Mouse (Mus musculus) stomach, postnatal 0 days (tissue): ENCODE data around the gene Cyp39a1. TPM values are rescaled to one million over a fixed set of nuclear protein-coding genes. Genes with fewer than 3 reads are reported as not detected.

Experiments used
- ATAC-seq: fragments of 200-750 bp; cut with Nextera tagmentation; 2 replicates; pipeline ENCODE4 v1.8.0; 2017; ENCODE audit not compliant: low FRiP score, low TSS enrichment
- DNase-seq: peaks from one replicate; pipeline ENCODE4 v3.0.0-alpha.2; 2016; ENCODE audit warnings: low spot score
- H3K27ac ChIP-seq: fragments of 300-500 bp; sonication (generic); replicated peaks from 2 replicates; pipeline ENCODE4 v1.5.1; 2014; ENCODE audit warnings: mild to moderate bottlenecking, control low read depth
- H3K27me3 ChIP-seq: fragments of 300-500 bp; sonication (generic); 2 replicates; pipeline ENCODE4 v1.6.1; 2014; ENCODE audit warnings: low read length; ENCODE audit not compliant: control insufficient read depth, insufficient read depth
- H3K36me3 ChIP-seq: fragments of 300-500 bp; sonication (generic); 2 replicates; pipeline ENCODE4 v1.6.1; 2014; ENCODE audit warnings: low read length, mixed read lengths; ENCODE audit not compliant: control insufficient read depth, insufficient read depth
- H3K4me1 ChIP-seq: fragments of 300-500 bp; sonication (generic); replicated peaks from 2 replicates; pipeline ENCODE4 v1.6.1; 2014; ENCODE audit warnings: antibody characterized with exemption; ENCODE audit not compliant: control insufficient read depth, insufficient read depth
- H3K4me2 ChIP-seq: fragments of 300-500 bp; sonication (generic); replicated peaks from 2 replicates; pipeline ENCODE4 v1.6.1; 2014; ENCODE audit warnings: low read depth, mild to moderate bottlenecking, control low read depth, moderate library complexity
- H3K4me3 ChIP-seq: fragments of 300-500 bp; sonication (generic); 2 replicates; pipeline ENCODE4 v1.5.1; 2014; ENCODE audit warnings: low read depth, low read length, control low read depth
- H3K9ac ChIP-seq: fragments of 300-500 bp; sonication (generic); 2 replicates; pipeline ENCODE4 v1.6.1; 2014; ENCODE audit warnings: mild to moderate bottlenecking, low read length, control low read depth, mixed read lengths
- H3K9me3 ChIP-seq: fragments of 300-500 bp; sonication (generic); 2 replicates; pipeline ENCODE4 v1.6.1; 2016; ENCODE audit warnings: low read length; ENCODE audit not compliant: control insufficient read depth
- CTCF ChIP-seq: IDR thresholded peaks from 2 replicates; pipeline ENCODE4 v1.5.1; 2016; ENCODE audit warnings: antibody characterized with exemption, low read depth, mild to moderate bottlenecking, moderate library complexity
- EP300 ChIP-seq: optimal IDR thresholded peaks from 2 replicates; pipeline ENCODE3; 2016; ENCODE audit warnings: antibody characterized with exemption
- WGBS: fragments of 180-500 bp; shearing (Covaris S2); extraction: QIAGEN DNeasy Blood & Tissue Kit; methylation state at CpG from one replicate; pipeline ENCODE4 v1.1.7; 2014; 5-methylcytosine and 5-hydroxymethylcytosine counted together
- polyA plus RNA-seq: library from polyadenylated mRNA; unstranded; fragments of >200 nt; fragmentation: Nextera tagmentation; extraction: Ambion mirVana; gene quantifications from 2 replicates; pipeline ENCODE4 v1.2.1, GENCODE M21; 2015

Cyp39a1 gene
- polyA plus RNA-seq, 1 experiment from 2014 or later = 14.0 TPM

DNA sequence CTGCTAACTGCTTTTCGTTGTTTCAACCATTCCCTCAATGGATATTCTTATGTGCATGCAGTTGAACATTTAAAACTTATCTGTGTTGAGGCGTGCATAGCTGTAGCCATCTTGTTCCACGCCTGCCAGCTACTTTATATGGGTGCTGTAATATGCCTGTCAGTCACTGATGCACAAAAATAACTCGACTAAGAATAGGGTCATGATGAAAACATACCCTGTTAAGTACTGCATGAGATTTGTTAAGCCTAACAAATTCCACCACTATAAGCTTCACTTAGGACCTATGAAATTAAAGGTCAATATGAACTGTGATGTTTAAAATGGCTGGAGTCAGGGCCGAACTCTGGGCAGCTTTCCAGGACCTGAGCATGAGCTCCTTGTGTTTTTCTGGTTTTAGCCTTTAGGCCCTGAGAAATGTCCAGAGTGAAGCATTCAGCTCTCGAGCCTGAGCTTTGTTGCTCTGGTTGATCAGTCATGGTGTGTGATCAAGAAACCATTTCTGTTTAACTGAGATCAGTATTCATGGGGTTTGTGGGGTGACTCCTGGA is 2.0 kb downstream of the Cyp39a1 start:
- no peak overlapping the region for H3K4me3 ChIP-seq
- H3K27ac ChIP-seq = no peak overlapping the region

DNA sequence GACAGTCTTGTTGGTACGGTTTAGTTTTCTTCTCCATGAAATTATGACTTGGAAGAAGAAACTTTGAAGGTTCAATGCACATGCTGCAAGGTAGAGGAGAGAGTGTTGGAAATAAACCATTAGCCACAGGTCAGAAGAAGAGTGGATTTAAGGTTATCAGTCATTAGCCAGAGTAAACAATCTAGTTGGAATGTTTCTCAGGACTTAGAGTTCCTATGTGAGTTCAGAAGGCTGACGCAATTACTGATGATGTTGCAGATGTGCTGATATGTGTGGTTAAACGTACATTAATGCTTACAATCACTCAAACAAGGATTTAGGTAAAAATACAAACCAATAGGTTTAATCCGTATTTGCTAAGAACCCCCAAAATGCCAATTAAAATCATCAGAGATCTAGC is 4.7 kb downstream of the Cyp39a1 start:
- WGBS = 56% methylated on average over 4 of the region's 4 CpGs

More for the DNA sequence above, 2.0 kb downstream of the Cyp39a1 start:
- DNase-seq (no peak), ATAC-seq (no peak)
- Histone ChIP-seq H3K9me3 (no peaks in the 10 kb centered on the region), H3K36me3 (no peaks in the 10 kb centered on the region), H3K4me2 (peak overlapping the region; percentile 27), H3K4me1 (peaks cover 2% of the 10 kb centered on the region; the same call in 1 of the 2 replicates), H3K9ac (0 out of 2 replicates have a peak overlapping the region, but pooled peaks have one; percentile 8), H3K27me3 (no peaks in the 10 kb centered on the region)
- 49% methylated on average over 6 of the region's 6 CpGs for WGBS
- TF ChIP-seq EP300 (no peak), CTCF (no peak)

DNA sequence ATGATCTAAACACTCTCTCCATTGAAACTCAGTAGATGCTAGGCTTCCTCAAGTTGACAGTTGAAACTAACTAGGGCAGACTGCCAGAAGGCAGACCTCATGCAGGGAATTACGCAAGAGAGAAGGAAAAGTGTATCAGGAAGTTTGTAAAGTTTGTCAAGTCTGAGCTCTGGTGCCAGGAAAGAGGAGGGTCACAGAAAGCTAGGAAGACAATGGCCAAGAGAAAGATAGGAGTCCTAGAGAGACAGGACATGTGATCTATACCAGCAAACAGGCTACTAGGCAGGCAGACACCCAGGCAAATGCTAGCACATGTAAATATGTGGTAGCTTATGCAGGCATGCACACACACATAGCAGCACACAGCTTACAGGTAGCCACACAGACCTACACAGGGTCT is 8.0 kb downstream of the Cyp39a1 start:
- no peak overlapping the region for H3K9ac ChIP-seq

More for the DNA sequence above, 4.7 kb downstream of the Cyp39a1 start:
- H3K4me2 ChIP-seq = no peak overlapping the region
- ATAC-seq (no peak), DNase-seq (no peak)
- no peaks in the 10 kb centered on the region for H3K27me3 ChIP-seq
- H3K9me3 ChIP-seq = no peaks in the 10 kb centered on the region
- TF ChIP-seq EP300 (no peak), CTCF (no peak)
- peaks cover 2% of the 10 kb centered on the region; the same call in 1 of the 2 replicates for H3K4me1 ChIP-seq
- H3K27ac ChIP-seq = no peak overlapping the region
- no peak overlapping the region for H3K9ac ChIP-seq
- H3K4me3 ChIP-seq = no peak overlapping the region
- no peaks in the 10 kb centered on the region for H3K36me3 ChIP-seq

DNA sequence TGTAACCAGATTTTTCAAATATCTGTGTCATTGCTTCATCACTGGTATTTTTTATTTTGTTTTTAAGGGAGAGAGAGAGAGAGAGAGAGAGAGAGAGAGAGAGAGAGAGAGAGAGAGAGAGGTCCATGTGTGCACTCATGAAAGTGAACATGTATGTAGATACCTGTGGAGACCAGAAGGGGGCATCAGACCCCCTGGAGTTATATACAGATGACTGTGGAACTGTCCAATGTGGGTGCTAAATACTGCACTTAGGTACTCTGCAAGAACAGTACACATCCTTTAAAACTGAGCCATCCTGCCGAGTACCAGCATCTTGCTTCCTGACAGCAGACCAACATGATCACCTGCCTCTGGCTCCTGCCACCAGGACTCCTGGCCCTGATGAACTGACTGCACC is 9.0 kb downstream of the Cyp39a1 start:
- Histone ChIP-seq H3K9me3 (no peaks in the 10 kb centered on the region), H3K4me1 (no peaks in the 10 kb centered on the region; the same call in 1 of the 2 replicates), H3K9ac (no peak overlapping the region), H3K36me3 (no peaks in the 10 kb centered on the region), H3K27ac (no peak overlapping the region), H3K27me3 (no peaks in the 10 kb centered on the region), H3K4me3 (no peak overlapping the region), H3K4me2 (no peak overlapping the region)
- TF ChIP-seq CTCF (no peak), EP300 (no peak)
- 84% methylated on average over 1 of the region's 1 CpGs for WGBS
- no peak for ATAC-seq
- no peak for DNase-seq

More for the DNA sequence above, 8.0 kb downstream of the Cyp39a1 start:
- ATAC-seq (peak; percentile 64), DNase-seq (peak; percentile 31)
- Histone ChIP-seq H3K27ac (no peak overlapping the region), H3K9me3 (no peaks in the 10 kb centered on the region), H3K4me3 (no peak overlapping the region), H3K4me2 (no peak overlapping the region), H3K4me1 (no peaks in the 10 kb centered on the region; the same call in 1 of the 2 replicates), H3K36me3 (no peaks in the 10 kb centered on the region), H3K27me3 (no peaks in the 10 kb centered on the region)
- TF ChIP-seq EP300 (no peak), CTCF (no peak)
- 30% methylated on average over 1 of the region's 1 CpGs for WGBS

DNA sequence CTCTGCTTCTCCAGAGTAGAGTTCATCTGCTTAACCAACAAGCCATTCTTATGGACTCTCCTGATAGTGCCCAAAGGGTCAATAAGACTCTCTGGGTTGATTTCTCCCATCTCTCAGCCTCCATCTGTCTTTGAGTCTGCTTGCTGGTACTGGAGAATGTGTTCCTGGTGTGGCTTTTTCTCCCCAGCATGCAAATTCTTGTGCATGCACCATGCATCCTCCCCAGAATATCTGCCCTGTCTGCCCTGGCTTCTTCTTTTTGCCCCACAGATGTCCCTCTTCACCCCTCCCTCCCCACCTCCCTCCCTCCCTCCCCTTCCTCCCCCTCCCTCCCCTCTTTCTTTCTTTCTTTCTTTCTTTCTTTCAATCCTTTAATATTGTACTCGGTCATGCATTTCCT is 10.1 kb downstream of the Cyp39a1 start:
- Histone ChIP-seq H3K4me2 (no peak overlapping the region), H3K27ac (no peak overlapping the region), H3K9ac (no peak overlapping the region), H3K4me1 (no peaks in the 10 kb centered on the region; the same call in 1 of the 2 replicates), H3K36me3 (no peaks in the 10 kb centered on the region), H3K27me3 (no peaks in the 10 kb centered on the region), H3K9me3 (no peaks in the 10 kb centered on the region), H3K4me3 (no peak overlapping the region)
- ATAC-seq (no peak; the same call in 1 of the 2 replicates), DNase-seq (no peak)
- 20% methylated on average over 1 of the region's 1 CpGs for WGBS
- no peak for TF ChIP-seq EP300
- no peak for TF ChIP-seq CTCF

DNA sequence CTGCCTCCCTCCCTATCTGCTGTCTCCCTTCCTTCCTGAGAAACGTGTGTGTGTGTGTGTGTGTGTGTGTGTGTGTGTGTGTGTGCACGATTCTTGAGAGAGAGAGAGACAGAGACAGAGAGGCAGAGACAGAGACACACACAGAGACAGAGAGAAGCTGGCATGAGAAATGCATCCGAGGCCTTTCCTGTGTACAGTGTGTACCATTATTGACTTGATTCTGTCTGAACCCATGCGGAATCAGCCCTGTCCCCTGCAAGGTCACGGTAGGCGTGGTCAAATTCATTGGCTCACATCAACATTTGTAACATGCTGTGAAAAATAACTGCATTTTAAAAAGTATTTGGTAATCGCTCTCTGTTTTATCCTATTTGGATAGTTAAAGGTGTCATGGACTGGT is 16.9 kb downstream of the Cyp39a1 start:
- no peak overlapping the region for H3K27ac ChIP-seq
- no peak for DNase-seq

More for the DNA sequence above, 16.9 kb downstream of the Cyp39a1 start:
- Histone ChIP-seq H3K4me2 (no peak overlapping the region), H3K9ac (no peak overlapping the region), H3K36me3 (0 out of 2 replicates have a peak, but pooled peaks cover 2% of the 10 kb centered on the region), H3K4me1 (no peaks in the 10 kb centered on the region), H3K4me3 (no peak overlapping the region), H3K9me3 (no peaks in the 10 kb centered on the region), H3K27me3 (no peaks in the 10 kb centered on the region)
- TF ChIP-seq CTCF = no peak
- no peak for TF ChIP-seq EP300
- WGBS = 86% methylated on average over 6 of the region's 7 CpGs
- ATAC-seq = no peak
